Mouse (Mus musculus) stomach, embryonic 16.5 days (tissue): ENCODE results near the gene Cpa2. TPM values are rescaled to one million over a fixed set of nuclear protein-coding genes. Genes with fewer than 3 reads are reported as not detected.

Experiments used
- ATAC-seq: fragments of 200-750 bp; cut with Nextera tagmentation; 2 replicates; pipeline ENCODE4 v1.8.0; 2017; ENCODE audit warnings: moderate number of reproducible peaks, moderate TSS enrichment; ENCODE audit not compliant: insufficient read depth, low FRiP score
- H3K27ac ChIP-seq: fragments of 300-500 bp; sonication (generic); 2 replicates; pipeline ENCODE4 v1.5.1; 2014; ENCODE audit warnings: low read length
- H3K27me3 ChIP-seq: fragments of 300-500 bp; sonication (generic); 2 replicates; pipeline ENCODE4 v1.6.1; 2014; ENCODE audit warnings: low read length, control low read depth, mixed read lengths; ENCODE audit not compliant: control insufficient read depth, insufficient read depth
- H3K36me3 ChIP-seq: fragments of 300-500 bp; sonication (generic); 2 replicates; pipeline ENCODE4 v1.6.1; 2014; ENCODE audit warnings: low read length; ENCODE audit not compliant: control insufficient read depth, insufficient read depth
- H3K4me1 ChIP-seq: fragments of 300-500 bp; sonication (generic); 2 replicates; pipeline ENCODE4 v1.6.1; 2014; ENCODE audit warnings: low read length, control low read depth, mixed read lengths; ENCODE audit not compliant: control insufficient read depth, insufficient read depth
- H3K4me2 ChIP-seq: fragments of 300-500 bp; sonication (generic); 2 replicates; pipeline ENCODE4 v1.6.1; 2014; ENCODE audit warnings: low read depth, low read length, mixed read lengths
- H3K4me3 ChIP-seq: fragments of 300-500 bp; sonication (generic); replicated peaks from 2 replicates; pipeline ENCODE4 v1.5.1; 2014; ENCODE audit warnings: mild to moderate bottlenecking, low read length
- H3K9ac ChIP-seq: fragments of 300-500 bp; sonication (generic); 2 replicates; pipeline ENCODE4 v1.6.1; 2014; ENCODE audit warnings: low read length
- H3K9me3 ChIP-seq: fragments of 300-500 bp; sonication (generic); replicated peaks from 2 replicates; pipeline ENCODE4 v1.6.1; 2016; ENCODE audit warnings: low read length, control low read depth; ENCODE audit not compliant: control insufficient read depth
- WGBS: fragments of 180-500 bp; shearing (Covaris S2); extraction: QIAGEN DNeasy Blood & Tissue Kit; methylation state at CpG from one replicate; pipeline ENCODE4 v1.1.7; 2014; 5-methylcytosine and 5-hydroxymethylcytosine counted together
- polyA plus RNA-seq: library from polyadenylated mRNA; unstranded; fragments of >200 nt; fragmentation: Nextera tagmentation; extraction: Ambion mirVana; gene quantifications from 2 replicates; pipeline ENCODE4 v1.2.1, GENCODE M21; 2015

Gene Cpa2
- polyA plus RNA-seq, 1 experiment from 2014 or later, result 708 TPM

DNA sequence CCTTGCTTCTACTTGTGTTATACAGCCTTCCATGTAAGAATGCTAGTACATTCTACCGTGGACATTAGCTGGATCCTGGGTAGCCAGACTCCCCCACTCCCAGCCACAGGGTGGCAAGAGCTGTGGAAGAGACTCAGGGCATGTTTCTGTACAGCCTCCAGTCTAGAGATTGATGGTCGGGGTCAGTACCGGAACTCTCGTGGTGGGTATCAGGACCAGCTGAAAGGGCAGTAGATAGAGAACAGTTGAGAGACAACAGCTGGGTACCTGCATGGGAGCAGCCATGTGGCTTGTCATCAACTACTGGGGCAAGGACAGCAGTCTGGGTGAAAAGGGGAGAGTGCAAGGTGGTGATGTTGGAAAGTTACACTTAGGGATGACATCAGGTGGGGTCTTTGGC, 63.7 kb downstream of the Cpa2 start:
- Histone ChIP-seq H3K36me3 (no peaks in the 10 kb centered on the region), H3K4me2 (no peak overlapping the region), H3K9me3 (no peaks in the 10 kb centered on the region), H3K9ac (no peak overlapping the region), H3K27me3 (no peaks in the 10 kb centered on the region), H3K27ac (no peak overlapping the region), H3K4me1 (no peaks in the 10 kb centered on the region), H3K4me3 (no peak overlapping the region)
- no peak for ATAC-seq
- 89% methylated on average over 4 of the region's 4 CpGs for WGBS

GRCm38 (mm10) chr6:30605672-30606071, 64.3 kb downstream of the Cpa2 start:
- 65% methylated on average over 5 of the region's 5 CpGs for WGBS
- H3K4me1 ChIP-seq, result no peaks in the 10 kb centered on the region
- no peak overlapping the region for H3K4me3 ChIP-seq
- H3K9ac ChIP-seq, result no peak overlapping the region
- no peak for ATAC-seq
- no peaks in the 10 kb centered on the region for H3K36me3 ChIP-seq
- H3K27ac ChIP-seq, result no peak overlapping the region
- no peaks in the 10 kb centered on the region for H3K9me3 ChIP-seq
- H3K4me2 ChIP-seq, result no peak overlapping the region
- no peaks in the 10 kb centered on the region for H3K27me3 ChIP-seq

- H3K4me2 ChIP-seq, result no peak within 1 kb of the TSS
- H3K9ac ChIP-seq, result no peak within 1 kb of the TSS
- 91% methylated on average over 7 of the region's 7 CpGs for WGBS
- no peaks in the 10 kb centered on the region for H3K36me3 ChIP-seq
- no peak for ATAC-seq
- H3K27me3 ChIP-seq, result no peaks in the 10 kb centered on the region
- H3K4me3 ChIP-seq, result no peak within 1 kb of the TSS
- H3K27ac ChIP-seq, result no peak within 1 kb of the TSS
- no peaks in the 10 kb centered on the region for H3K4me1 ChIP-seq
- H3K9me3 ChIP-seq, result no peaks in the 10 kb centered on the region
Observed at GRCm38 (mm10) chr6:30610710-30611109, 69.3 kb downstream of the Cpa2 start, which contains the start of gene Cpa5. Gene Cpa5, plus strand, starts transcription at chr6:30611010.

DNA sequence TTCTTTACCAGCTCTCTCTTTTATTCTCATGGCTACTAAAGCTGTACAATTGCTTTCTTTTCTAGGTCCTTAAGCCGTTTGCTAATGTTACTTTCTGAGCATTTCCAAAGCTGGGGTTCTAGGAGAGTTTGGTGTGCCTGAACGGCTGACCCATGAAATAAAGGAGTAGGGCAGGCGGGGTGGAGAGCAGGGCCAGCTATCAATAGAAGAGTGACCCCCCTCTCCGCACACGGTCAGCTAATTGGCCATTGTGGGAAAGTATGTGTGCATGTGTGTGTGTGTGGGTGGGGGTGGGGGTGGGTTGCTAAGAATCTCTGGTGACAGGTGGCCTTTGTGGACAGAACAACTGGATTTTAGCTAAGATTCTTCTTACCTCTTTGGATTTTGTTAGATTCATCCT, 69.8 kb downstream of the Cpa2 start:
- Histone ChIP-seq H3K27me3 (no peaks in the 10 kb centered on the region), H3K4me2 (no peak overlapping the region), H3K27ac (no peak overlapping the region), H3K36me3 (no peaks in the 10 kb centered on the region), H3K4me3 (no peak overlapping the region), H3K4me1 (peaks cover 3% of the 10 kb centered on the region), H3K9me3 (no peaks in the 10 kb centered on the region), H3K9ac (no peak overlapping the region)
- ATAC-seq, result no peak
- WGBS, result 77% methylated on average over 5 of the region's 5 CpGs

Other genes starting within 250 kb of the Cpa2 start
- gene Ube2h, start 237.0 kb upstream of the Cpa2 start, polyA plus RNA-seq, result 45.3 and 47.6 TPM in 2 replicates
- gene Zc3hc1, start 150.6 kb upstream of the Cpa2 start, polyA plus RNA-seq, result 36.0 and 38.9 TPM in 2 replicates
- 15.6 and 16.5 TPM in 2 replicates for gene Klhdc10, start 139.7 kb upstream of the Cpa2 start, polyA plus RNA-seq
- gene Tmem209, start 31.8 kb upstream of the Cpa2 start, polyA plus RNA-seq, result 29.9 and 31.6 TPM in 2 replicates
- not detected in 2 replicates for gene Ssmem1, start 31.7 kb upstream of the Cpa2 start, polyA plus RNA-seq
- gene Cpa4, start 26.8 kb downstream of the Cpa2 start, polyA plus RNA-seq, result 1.4 and 1.5 TPM in 2 replicates
- 0.21 and 0.24 TPM in 2 replicates for gene Cpa5, start 69.4 kb downstream of the Cpa2 start, polyA plus RNA-seq
- gene Cpa1, start 97.6 kb downstream of the Cpa2 start, polyA plus RNA-seq, result 684 and 706 TPM in 2 replicates
- 8.8 and 11.6 TPM in 2 replicates for gene Cep41, start 152.2 kb downstream of the Cpa2 start, polyA plus RNA-seq
- gene Mest, start 182.0 kb downstream of the Cpa2 start, polyA plus RNA-seq, result 746 and 846 TPM in 2 replicates